Mouse (Mus musculus): Measurements from ENCODE around the gene Fam133b. TPM values are rescaled to one million over a fixed set of nuclear protein-coding genes. Genes with fewer than 3 reads are reported as not detected.
"Not testable (repeated sequence)": the region's sequence is repeated elsewhere in the genome, so short reads cannot be mapped to it uniquely, and the experiment has no call there.

Fam133b gene
- total RNA-seq, 2 experiments from 2014 or later: 42.9 to 44.1 TPM

DNA sequence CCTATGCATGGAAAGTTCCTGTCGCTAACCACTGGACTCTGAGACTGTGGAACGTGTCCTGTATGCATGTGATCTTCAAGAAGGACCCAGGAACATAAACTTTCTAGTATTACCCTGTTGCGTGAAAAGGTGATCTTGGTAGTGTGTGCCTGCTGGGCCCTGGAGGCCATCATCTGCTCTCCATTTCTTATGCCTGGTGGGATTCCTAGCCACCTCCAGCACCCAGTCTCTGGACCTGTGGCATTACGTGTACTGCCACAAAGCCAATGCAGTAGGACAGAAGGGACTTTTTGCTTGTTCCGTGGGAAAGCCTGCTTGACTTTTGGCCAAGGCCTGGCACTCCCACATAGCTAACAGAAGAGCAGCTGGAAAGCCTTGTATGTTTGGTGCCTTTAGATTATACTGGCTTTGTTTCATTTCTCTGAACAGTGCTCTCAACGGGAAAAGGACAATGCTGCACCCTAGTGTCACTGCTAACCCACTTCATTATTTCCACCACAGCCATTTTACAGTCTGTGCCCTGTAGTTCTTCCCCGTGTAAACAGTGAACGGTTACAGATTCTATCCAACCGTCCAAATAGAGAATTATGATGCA lies 27.1 kb upstream of the Fam133b start:
- DNase-seq (ENCODE audit: low spot score in 2 of 2): peak; percentile 23 to 74

DNA sequence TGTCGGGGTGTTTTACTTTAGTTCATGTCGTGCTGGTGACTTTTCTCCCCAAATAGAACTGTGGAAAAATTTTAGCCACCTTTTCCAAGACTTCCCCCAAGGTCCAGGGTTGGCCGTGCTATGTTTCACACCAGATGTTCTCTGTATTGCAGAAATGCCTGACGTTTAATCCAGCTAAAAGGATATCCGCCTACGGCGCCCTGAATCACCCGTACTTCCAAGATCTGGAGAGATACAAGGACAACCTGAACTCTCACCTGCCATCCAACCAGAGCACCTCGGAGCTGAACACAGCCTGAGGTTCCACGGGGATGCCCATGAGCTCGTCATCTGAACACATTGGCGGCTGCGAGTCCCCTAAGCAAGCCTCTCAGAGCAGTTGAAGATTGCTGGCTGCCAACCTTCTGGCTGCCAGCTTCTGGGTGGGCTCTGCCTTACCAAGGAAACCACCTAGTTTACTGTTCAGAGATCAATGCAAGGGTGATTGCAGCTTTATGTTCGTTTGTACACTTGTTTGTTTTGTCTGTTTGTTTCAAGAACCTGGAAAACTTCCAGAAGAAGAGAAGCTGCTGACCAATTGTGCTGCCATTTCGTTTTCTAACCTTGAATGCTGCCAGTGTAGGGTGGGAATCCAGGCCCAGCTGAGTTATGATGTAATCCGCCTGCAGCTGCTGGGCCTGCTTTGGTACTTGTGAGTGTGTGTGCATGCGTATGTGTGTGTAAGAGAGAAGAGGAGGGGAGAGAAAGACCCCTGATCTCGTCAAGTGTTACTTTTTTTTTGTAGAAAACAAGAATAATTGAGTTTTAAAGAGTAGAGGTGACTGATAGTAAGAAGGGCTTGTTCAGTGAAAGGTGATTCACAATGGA lies 22.9 kb upstream of the Fam133b start:
- no peak for DNase-seq (ENCODE audit: low spot score in 2 of 2)

GRCm38 (mm10) chr5:3521741-3522140 lies 21.9 kb upstream of the Fam133b start:
- peak in 1 of 2 experiments; percentile 30 for DNase-seq (ENCODE audit: low spot score in 2 of 2)

GRCm38 (mm10) chr5:3522826-3523225 lies 20.8 kb upstream of the Fam133b start:
- no peak for DNase-seq (ENCODE audit: low spot score in 2 of 2)

- no peak for DNase-seq (ENCODE audit: low spot score in 2 of 2)
Measured at GRCm38 (mm10) chr5:3527041-3527691, 16.5 kb upstream of the Fam133b start.

DNA sequence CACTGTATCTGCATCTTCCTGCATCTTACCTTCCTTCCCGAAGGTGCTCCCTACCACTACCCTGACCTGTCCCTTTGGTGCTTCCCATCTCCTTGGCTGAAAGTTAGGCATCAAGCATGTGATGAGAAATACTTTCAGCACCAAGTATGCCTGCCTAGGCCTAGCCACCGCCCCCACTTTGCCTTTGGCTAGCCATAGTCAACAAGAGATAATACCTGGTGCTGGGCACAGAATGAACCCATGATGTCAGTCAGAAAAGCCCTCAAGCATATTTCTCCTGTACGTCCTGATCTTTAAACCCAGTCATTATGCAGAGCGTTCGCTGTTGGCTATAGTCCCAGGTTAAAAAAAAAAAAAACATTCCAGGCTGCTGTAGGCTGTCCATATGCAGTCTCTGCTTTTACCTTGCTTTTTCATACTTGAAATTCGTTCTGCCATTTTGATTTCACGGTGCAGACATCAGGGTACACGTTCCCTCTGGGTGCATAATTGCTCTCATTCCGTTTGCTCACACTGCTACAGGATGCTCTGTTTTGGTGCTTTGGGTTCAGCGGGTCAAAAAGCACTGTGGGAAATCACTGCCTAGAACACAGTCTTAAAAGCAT lies 13.9 kb upstream of the Fam133b start:
- DNase-seq (ENCODE audit: low spot score in 2 of 2): no peak

- DNase-seq (ENCODE audit: low spot score in 2 of 2): not testable (repeated sequence)
Measured at GRCm38 (mm10) chr5:3532048-3532447, 11.6 kb upstream of the Fam133b start.

DNA sequence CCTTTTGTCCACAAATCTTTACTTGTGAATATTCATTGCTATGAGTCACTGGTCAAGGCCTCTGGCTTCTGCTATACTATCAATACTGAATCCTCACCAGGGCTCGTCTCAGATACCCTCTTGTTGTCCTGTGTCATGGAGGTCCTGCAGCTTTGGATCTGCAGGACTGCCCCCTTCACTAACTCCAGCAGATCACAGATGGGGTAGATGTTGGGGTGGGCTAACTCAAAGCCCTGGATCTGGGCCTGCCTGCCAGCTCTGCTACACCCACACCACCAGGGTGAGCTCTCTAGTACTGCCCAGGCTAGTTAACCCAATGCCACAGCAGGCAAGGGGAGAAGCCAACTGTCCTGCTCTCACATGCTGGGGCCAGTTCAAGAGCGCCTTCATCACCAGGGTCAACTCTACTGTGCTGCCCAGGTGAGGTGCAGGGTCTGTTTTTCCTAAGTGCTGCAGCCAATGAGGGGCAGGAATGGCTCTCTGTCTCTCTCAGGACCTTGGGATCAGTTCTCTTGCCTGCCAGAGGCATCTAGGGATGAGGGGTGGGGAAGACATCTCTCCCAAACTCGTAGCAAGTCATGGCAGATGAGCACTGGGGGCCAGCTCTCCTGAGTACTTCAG lies 6.9 kb upstream of the Fam133b start:
- no peak for DNase-seq (ENCODE audit: low spot score in 2 of 2)

DNA sequence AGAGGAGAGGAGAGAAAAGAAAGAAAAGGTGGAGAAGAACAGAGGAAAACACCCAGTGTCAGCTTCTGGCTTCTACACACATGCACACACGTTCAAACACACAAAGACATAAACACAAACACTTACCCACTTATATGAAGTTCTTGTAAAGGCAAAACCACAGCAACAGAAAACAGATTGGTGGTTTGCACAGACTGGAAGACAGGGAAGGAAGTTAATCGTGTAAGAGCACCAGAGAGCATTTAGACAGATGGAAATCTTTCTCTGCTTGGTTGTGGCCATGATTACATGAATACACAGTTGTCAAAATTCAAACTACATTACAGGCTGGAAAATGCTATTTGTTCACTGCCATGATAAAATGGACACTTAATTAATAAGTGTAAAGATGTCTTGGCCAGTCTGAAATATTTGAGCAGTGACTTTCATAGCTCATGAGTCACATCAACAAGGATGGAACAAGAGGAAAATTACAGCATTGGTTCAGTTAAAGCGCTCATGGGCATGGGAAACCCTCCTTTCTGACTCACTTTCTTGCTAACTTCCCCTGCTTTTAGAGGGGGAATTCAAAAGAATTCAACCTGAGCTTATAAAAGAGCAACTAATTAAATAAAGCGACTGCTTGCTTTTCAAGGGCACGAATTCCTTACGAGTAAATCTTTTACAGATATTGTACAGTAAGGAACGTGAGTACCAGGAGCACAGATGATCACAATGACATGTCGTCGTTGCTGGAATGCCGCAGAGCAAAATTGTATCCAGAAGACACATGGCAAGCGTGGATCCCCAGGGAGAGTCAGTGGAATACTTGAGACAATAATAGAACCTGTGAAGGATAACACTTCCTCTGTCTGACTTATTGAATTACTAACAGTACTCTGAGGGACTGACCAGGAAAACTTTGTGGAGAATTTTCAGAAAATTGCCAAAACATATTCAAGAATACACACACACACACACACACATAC lies 4.8 kb upstream of the Fam133b start:
- no peak for DNase-seq (ENCODE audit: low spot score in 2 of 2)

DNA sequence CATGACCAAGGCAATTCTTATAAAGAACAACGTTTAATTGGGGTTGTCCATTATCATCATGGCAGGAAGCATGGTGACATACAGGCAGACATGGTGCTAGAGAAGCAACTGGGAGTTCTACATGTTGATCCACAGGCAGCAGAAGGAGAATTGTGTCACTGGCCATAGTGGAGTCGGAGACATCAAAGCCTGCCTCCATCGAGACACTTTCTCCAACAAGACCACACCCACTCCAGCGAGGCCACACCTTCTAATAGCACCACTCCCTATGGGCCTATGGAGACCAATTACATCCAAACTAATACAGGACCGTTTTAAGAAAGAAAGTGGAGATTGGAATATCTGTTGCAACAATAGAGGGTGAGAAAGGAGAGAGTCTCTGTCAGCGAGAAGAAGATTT lies 1.8 kb upstream of the Fam133b start:
- DNase-seq (ENCODE audit: low spot score in 2 of 2): no peak

- no peak for DNase-seq (ENCODE audit: low spot score in 2 of 2)
Measured at GRCm38 (mm10) chr5:3544480-3544769, 792 bp downstream of the Fam133b start.

DNA sequence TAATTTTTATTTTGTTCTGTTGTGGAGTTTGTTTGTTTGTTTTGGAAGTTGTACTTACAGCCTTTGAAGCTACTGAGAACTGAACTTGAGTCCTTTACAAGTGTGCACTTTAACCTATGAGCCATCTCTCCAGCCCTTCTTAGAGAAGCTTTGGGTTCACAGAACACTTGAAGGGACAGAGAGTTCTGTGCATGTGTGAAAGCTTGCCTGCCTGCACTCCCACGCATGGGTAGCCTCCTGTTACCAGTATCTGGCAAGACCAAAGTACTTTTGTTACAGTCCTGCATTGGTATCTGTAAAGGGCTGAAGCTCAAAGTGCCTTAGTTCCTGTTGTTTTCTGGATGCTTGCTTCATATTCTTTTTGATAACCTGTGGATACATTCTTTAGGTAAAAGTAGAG lies 2.6 kb downstream of the Fam133b start:
- DNase-seq (ENCODE audit: low spot score in 2 of 2): peak in 1 of 2 experiments; percentile 32

DNA sequence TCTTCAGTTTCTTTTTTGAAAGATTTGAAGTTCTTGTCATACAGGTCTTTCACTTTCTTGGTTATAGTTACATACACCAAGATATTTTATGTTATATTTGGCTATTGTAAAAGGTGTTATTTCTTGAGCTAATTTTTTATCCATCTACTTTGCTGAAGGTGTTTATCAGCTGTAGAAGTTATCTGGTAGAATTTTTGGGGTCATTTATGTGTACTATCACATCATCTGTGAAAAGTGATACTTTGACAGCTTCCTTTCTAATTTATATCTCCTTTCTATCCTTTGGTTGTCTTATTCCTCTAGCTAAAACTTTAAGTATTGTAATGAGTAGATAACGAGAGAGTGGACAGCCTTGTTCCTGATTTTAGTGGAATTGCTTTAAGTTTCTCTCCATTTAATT lies 7.8 kb downstream of the Fam133b start:
- DNase-seq (ENCODE audit: low spot score in 2 of 2): no peak

GRCm38 (mm10) chr5:3554198-3554597 lies 10.6 kb downstream of the Fam133b start:
- no peak for DNase-seq (ENCODE audit: low spot score in 2 of 2)

- DNase-seq (ENCODE audit: low spot score in 2 of 2): no peak
Measured at GRCm38 (mm10) chr5:3571266-3571665, 27.6 kb downstream of the Fam133b start, which contains the start of gene 1700109H08Rik. Gene 1700109H08Rik (plus strand): TSS chr5:3571566.

- no peak for DNase-seq (ENCODE audit: low spot score in 2 of 2)
Measured at GRCm38 (mm10) chr5:3574825-3575224, 31.2 kb downstream of the Fam133b start.

GRCm38 (mm10) chr5:3577939-3578338 lies 34.3 kb downstream of the Fam133b start:
- DNase-seq (ENCODE audit: low spot score in 2 of 2): no peak

GRCm38 (mm10) chr5:3579066-3579465 lies 35.4 kb downstream of the Fam133b start:
- DNase-seq (ENCODE audit: low spot score in 2 of 2): no peak

- DNase-seq (ENCODE audit: low spot score in 2 of 2): peak; percentile 96 to 97
Measured at GRCm38 (mm10) chr5:3595693-3596398, 52.2 kb downstream of the Fam133b start, which contains the start of gene Pex1. Gene Pex1 (plus strand): TSS chr5:3596066.

- peak; percentile 73 to 87 for DNase-seq (ENCODE audit: low spot score in 2 of 2)
Measured at GRCm38 (mm10) chr5:3596399-3596766, 52.8 kb downstream of the Fam133b start, which contains the start of gene Rbm48. Gene Rbm48 (minus strand): TSS chr5:3596585.

Measured in layer of hippocampus, adult 18-20 months (tissue).